Mouse (Mus musculus) embryonic facial prominence, embryonic 12.5 days (tissue): ENCODE measurements at regions not wholly inside any gene's neighbourhood (a gene's known extent, or its start where the extent isn't known, plus 50 kb on each side); places are given as distances from the start of the nearest gene placed in this dataset.
A peak's percentile ranks its signal among the peaks of the same experiment; 100 is the strongest.

ENCODE experiments used
- ATAC-seq: fragments of 200-750 bp; cut with Nextera tagmentation; 2 replicates; pipeline ENCODE4 v1.8.0; 2017; ENCODE audit not compliant: insufficient number of reproducible peaks, insufficient read depth, low FRiP score, low TSS enrichment
- H3K27ac ChIP-seq: fragments of 300-500 bp; sonication (generic); 2 replicates; pipeline ENCODE4 v1.5.1; 2016; ENCODE audit warnings: mild to moderate bottlenecking
- H3K27me3 ChIP-seq: fragments of 300-500 bp; sonication (generic); 2 replicates; pipeline ENCODE4 v1.6.1; 2016; ENCODE audit warnings: mild to moderate bottlenecking, moderate library complexity
- H3K36me3 ChIP-seq: fragments of 300-500 bp; sonication (generic); 2 replicates; pipeline ENCODE4 v1.6.1; 2016; ENCODE audit warnings: mild to moderate bottlenecking
- H3K4me1 ChIP-seq: fragments of 300-500 bp; sonication (generic); 2 replicates; pipeline ENCODE4 v1.6.1; 2016
- H3K4me2 ChIP-seq: fragments of 300-500 bp; sonication (generic); replicated peaks from 2 replicates; pipeline ENCODE4 v1.6.1; 2016; ENCODE audit warnings: mild to moderate bottlenecking, moderate library complexity
- H3K4me3 ChIP-seq: fragments of 300-500 bp; sonication (generic); 2 replicates; pipeline ENCODE4 v1.5.1; 2016; ENCODE audit warnings: mild to moderate bottlenecking
- H3K9ac ChIP-seq: fragments of 300-500 bp; sonication (generic); 2 replicates; pipeline ENCODE4 v1.6.1; 2016; ENCODE audit warnings: mild to moderate bottlenecking, moderate library complexity
- H3K9me3 ChIP-seq: fragments of 300-500 bp; sonication (generic); 2 replicates; pipeline ENCODE4 v1.6.1; 2016; ENCODE audit warnings: mild to moderate bottlenecking, moderate library complexity
- WGBS: fragments of 180-500 bp; shearing (Covaris S2); methylation state at CpG from one replicate; pipeline ENCODE4 v1.1.7; 2016; 5-methylcytosine and 5-hydroxymethylcytosine counted together

DNA sequence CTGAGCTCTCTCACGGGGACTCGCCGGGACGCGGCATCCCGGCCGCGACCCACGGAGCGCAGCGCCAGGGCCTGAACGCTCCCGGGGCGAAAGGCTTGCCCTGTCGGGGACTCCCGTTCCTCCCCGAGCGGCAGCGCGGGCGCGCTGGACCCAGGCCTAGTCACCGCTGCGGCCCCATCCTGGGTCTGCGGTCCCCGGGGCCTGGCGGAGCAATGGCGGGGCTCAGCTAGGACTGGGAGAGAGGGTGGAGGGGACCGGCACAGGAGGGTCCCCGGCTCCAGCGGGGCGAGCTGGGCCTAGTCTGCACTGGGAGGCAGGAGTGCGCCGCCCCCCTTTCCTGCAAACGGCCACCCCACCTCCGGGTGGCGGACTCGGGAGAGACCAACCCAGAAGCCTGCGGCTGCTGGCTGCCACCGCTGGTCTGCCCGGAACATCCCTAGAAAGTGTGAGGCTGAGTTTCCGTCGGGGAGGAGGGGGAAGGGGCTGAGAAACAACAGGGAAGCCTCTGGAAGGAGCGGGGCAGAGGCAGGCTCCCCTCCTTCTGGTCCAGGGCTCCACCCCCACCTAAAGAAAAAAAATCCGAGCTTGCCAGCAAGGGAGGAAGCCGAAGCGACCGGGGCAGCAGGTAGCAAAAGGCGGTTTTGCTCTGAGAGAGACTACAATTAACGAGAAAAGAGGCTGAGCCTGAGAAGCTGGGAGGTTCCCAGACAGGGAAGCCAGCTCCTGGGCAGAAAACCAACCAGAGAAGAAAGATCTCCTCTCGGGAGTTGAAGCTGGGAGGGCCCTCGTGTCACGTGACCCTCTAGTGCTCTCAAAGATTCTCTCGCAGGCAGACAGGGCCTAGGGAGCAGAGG, 67.9 kb upstream of the Cplx2 start:
- peak; percentile 79 for ATAC-seq
- 1% methylated on average over 54 of the region's 54 CpGs for WGBS

GRCm38 (mm10) chr13:54304251-54304650, 66.9 kb upstream of the Cplx2 start:
- Histone ChIP-seq H3K27ac (peak overlapping the region; percentile 100), H3K9ac (0 out of 2 replicates have a peak overlapping the region, but pooled peaks have one; percentile 17), H3K27me3 (no peaks in the 10 kb centered on the region), H3K9me3 (no peaks in the 10 kb centered on the region), H3K4me3 (no peak overlapping the region; the same call in 1 of the 2 replicates), H3K4me2 (peak overlapping the region; percentile 82), H3K4me1 (peaks cover 24% of the 10 kb centered on the region), H3K36me3 (no peaks in the 10 kb centered on the region)
- ATAC-seq = no peak
- 42% methylated on average over 5 of the region's 5 CpGs for WGBS

More for the DNA sequence above, 67.9 kb upstream of the Cplx2 start:
- H3K4me3 ChIP-seq = peak overlapping the region; percentile 78
- no peaks in the 10 kb centered on the region for H3K27me3 ChIP-seq
- peaks cover 23% of the 10 kb centered on the region for H3K4me1 ChIP-seq
- H3K9me3 ChIP-seq = no peaks in the 10 kb centered on the region
- H3K27ac ChIP-seq = peak overlapping the region; percentile 100
- H3K36me3 ChIP-seq = no peaks in the 10 kb centered on the region
- H3K9ac ChIP-seq = peak overlapping the region; percentile 95
- peak overlapping the region; percentile 82 for H3K4me2 ChIP-seq

DNA sequence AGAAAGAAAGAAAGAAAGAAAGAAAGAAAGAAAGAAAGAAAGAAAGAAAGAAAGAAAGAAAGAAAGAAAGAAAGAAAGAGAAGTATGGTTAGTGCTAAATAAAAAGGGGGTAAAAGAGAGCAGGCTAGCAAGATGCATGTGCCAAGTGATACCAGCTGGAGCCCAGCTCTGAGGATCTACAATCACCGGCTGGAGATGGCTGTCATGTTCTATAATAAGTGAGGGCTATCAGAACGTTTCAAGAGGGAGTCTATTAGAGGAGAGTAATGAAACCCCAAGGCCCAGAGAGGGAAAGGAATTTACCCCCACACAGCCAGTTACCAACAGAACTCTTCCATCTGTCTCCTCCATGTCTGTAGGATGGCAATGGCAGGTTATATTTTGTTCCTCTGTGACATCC, 62.6 kb upstream of the Cplx2 start:
- Histone ChIP-seq H3K9me3 (no peaks in the 10 kb centered on the region), H3K36me3 (0 out of 2 replicates have a peak, but pooled peaks cover 3% of the 10 kb centered on the region), H3K4me3 (no peak overlapping the region), H3K4me2 (no peak overlapping the region), H3K4me1 (peaks cover 39% of the 10 kb centered on the region), H3K9ac (no peak overlapping the region), H3K27ac (0 out of 2 replicates have a peak overlapping the region, but pooled peaks have one; percentile 6), H3K27me3 (no peaks in the 10 kb centered on the region)
- no peak for ATAC-seq
- 27% methylated on average over 2 of the region's 2 CpGs for WGBS

DNA sequence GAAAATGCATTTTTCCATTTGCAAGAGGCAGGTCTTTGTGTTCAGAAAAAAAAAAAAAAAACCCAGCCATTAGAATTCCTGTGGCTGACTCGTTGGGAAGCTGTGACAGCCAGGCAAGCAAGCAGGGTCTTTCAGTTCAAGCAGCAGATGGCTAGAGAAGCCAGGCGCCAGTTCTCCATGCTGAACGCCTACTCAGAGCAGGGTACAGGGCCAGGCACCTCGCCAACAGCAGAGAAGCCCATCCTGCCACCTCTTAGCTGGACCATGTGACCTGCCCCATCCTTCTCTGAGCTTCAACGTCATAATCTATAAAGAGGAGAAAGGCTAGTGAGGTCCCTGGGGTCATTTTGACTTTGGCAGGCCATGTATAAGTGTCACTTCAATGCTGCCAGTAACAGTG, 61.8 kb upstream of the Cplx2 start:
- ATAC-seq = no peak
- Histone ChIP-seq H3K4me3 (no peak overlapping the region), H3K9ac (no peak overlapping the region), H3K36me3 (0 out of 2 replicates have a peak, but pooled peaks cover 3% of the 10 kb centered on the region), H3K4me1 (peaks cover 32% of the 10 kb centered on the region), H3K9me3 (no peaks in the 10 kb centered on the region), H3K27me3 (no peaks in the 10 kb centered on the region), H3K4me2 (no peak overlapping the region), H3K27ac (0 out of 2 replicates have a peak overlapping the region, but pooled peaks have one; percentile 23)
- WGBS = 42% methylated on average over 5 of the region's 5 CpGs

GRCm38 (mm10) chr13:54310144-54310543, 61.0 kb upstream of the Cplx2 start:
- Histone ChIP-seq H3K4me1 (peaks cover 30% of the 10 kb centered on the region), H3K9me3 (no peaks in the 10 kb centered on the region), H3K4me2 (no peak overlapping the region), H3K27me3 (no peaks in the 10 kb centered on the region), H3K36me3 (0 out of 2 replicates have a peak, but pooled peaks cover 3% of the 10 kb centered on the region), H3K27ac (0 out of 2 replicates have a peak overlapping the region, but pooled peaks have one; percentile 12), H3K9ac (no peak overlapping the region), H3K4me3 (no peak overlapping the region)
- ATAC-seq = no peak
- WGBS = 48% methylated on average over 4 of the region's 4 CpGs

- Histone ChIP-seq H3K4me2 (no peak overlapping the region), H3K4me3 (no peak overlapping the region), H3K27me3 (no peaks in the 10 kb centered on the region), H3K36me3 (0 out of 2 replicates have a peak, but pooled peaks cover 3% of the 10 kb centered on the region), H3K4me1 (peaks cover 30% of the 10 kb centered on the region), H3K27ac (no peak overlapping the region), H3K9me3 (no peaks in the 10 kb centered on the region), H3K9ac (no peak overlapping the region)
- WGBS = 87% methylated on average over 4 of the region's 4 CpGs
- ATAC-seq = no peak
Measured at GRCm38 (mm10) chr13:54311327-54312026, 59.7 kb upstream of the Cplx2 start.

GRCm38 (mm10) chr13:54312405-54313185, 58.6 kb upstream of the Cplx2 start:
- Histone ChIP-seq H3K9ac (no peak overlapping the region), H3K4me1 (peaks cover 30% of the 10 kb centered on the region), H3K27me3 (no peaks in the 10 kb centered on the region), H3K4me2 (no peak overlapping the region), H3K4me3 (no peak overlapping the region), H3K27ac (no peak overlapping the region), H3K9me3 (no peaks in the 10 kb centered on the region), H3K36me3 (0 out of 2 replicates have a peak, but pooled peaks cover 3% of the 10 kb centered on the region)
- ATAC-seq = no peak
- WGBS = 64% methylated on average over 18 of the region's 18 CpGs

DNA sequence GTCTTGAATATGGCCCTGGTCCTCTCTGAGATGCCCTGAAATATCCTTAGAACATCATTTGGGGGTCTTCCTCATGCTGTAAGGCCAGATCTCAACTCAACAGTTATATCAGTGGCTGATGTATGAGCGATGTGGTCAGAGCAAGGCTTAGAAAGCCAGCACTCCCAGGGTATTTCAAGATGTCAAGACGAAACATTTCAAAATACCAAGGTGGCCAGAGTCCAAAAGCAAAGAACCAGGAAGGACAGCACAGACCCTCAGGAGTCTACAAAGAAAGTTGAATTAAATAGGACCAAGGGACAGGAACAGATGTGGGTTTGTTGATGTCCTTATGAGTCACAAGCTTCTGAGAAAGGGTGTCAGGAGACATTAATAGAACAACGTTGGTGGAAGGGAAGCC, 55.8 kb upstream of the Cplx2 start:
- Histone ChIP-seq H3K9ac (no peak overlapping the region), H3K27me3 (no peaks in the 10 kb centered on the region), H3K27ac (no peak overlapping the region), H3K9me3 (no peaks in the 10 kb centered on the region), H3K4me1 (peaks cover 23% of the 10 kb centered on the region), H3K4me3 (no peak overlapping the region), H3K36me3 (0 out of 2 replicates have a peak, but pooled peaks cover 3% of the 10 kb centered on the region), H3K4me2 (no peak overlapping the region)
- WGBS = 84% methylated on average over 3 of the region's 3 CpGs
- no peak for ATAC-seq

GRCm38 (mm10) chr13:54316907-54317306, 54.2 kb upstream of the Cplx2 start:
- Histone ChIP-seq H3K9me3 (no peaks in the 10 kb centered on the region), H3K27me3 (no peaks in the 10 kb centered on the region), H3K4me1 (peaks cover 18% of the 10 kb centered on the region), H3K4me2 (no peak overlapping the region), H3K27ac (no peak overlapping the region), H3K36me3 (0 out of 2 replicates have a peak, but pooled peaks cover 3% of the 10 kb centered on the region), H3K9ac (no peak overlapping the region), H3K4me3 (no peak overlapping the region)
- no peak for ATAC-seq
- WGBS = 87% methylated on average over 6 of the region's 6 CpGs

DNA sequence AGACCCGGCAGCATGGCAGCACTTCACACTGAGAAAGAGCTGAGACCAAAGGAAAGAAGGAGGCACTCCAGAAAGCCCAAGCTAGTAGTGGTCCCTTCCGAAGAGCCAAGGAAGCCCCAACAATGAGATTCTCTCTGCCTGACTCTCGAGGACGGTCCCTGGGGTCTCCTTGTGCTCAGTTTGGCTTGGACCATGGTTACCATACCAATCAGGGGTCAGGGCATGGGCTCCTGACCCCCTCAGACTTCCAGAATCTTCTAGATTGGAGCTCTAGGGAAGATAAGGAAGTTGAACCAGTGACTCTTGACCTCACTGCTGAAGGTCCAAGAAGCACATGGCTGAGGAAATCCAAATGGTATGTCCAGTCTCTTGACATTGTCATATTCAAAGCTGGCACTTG, 53.0 kb upstream of the Cplx2 start:
- Histone ChIP-seq H3K27ac (no peak overlapping the region), H3K4me3 (no peak overlapping the region), H3K27me3 (no peaks in the 10 kb centered on the region), H3K9ac (no peak overlapping the region), H3K4me2 (no peak overlapping the region), H3K36me3 (no peaks in the 10 kb centered on the region), H3K4me1 (peaks cover 5% of the 10 kb centered on the region; the same call in 1 of the 2 replicates), H3K9me3 (no peaks in the 10 kb centered on the region)
- 82% methylated on average over 4 of the region's 4 CpGs for WGBS
- ATAC-seq = no peak

DNA sequence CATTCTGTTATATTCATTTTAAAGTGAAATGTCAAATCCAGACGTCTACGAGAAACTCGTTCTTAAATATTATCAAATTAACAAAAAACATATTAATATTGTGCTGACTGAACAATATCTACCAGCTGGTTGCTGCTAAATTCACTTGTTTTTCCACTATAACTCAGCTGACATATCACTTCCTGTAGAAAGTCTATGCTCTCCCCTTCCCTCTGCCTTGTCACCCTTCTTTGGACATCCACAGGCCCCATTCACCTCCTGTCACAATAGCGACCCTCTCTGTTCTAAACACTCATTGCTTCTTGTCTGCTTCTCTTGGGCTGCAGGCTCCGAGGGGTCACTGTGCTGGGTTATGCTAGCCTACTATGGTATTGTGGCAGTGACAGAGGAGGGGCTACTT, 52.5 kb upstream of the Cplx2 start:
- ATAC-seq = no peak
- Histone ChIP-seq H3K36me3 (no peaks in the 10 kb centered on the region), H3K4me2 (no peak overlapping the region), H3K4me1 (peaks cover 4% of the 10 kb centered on the region; the same call in 1 of the 2 replicates), H3K27ac (no peak overlapping the region), H3K27me3 (no peaks in the 10 kb centered on the region), H3K9me3 (no peaks in the 10 kb centered on the region), H3K9ac (no peak overlapping the region), H3K4me3 (no peak overlapping the region)
- 83% methylated on average over 5 of the region's 5 CpGs for WGBS
